ENCODE assay signal across 10 mouse cellular contexts in the genomic region with DNA sequence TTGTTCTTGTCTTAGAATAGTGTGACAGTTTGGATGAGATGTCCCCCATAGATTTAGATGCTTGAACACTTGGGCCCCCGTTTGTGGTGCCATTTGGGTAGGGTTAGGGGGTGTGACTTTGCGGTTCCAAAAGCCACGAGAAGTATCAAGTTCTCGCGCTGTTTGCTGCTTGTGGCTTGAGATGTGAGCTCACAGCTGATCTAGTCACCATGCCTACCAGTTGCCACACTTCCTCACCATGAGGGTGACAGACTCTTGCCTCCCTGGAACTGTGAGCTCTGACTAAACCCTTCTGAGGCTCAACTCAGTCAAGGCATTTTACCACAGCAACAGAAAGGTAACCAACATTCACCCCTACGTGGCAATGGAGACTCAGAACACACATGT.
DNase-seq lines count a peak whose midpoint lies in the region; ATAC-seq and TF ChIP-seq lines count a peak whose summit lies in the region.
"Had no signal": no experiment of that assay in that cellular context is flagged by ENCODE, and none has a peak within 500 bp of the region (broad histone marks: within the 10 kb centered on the region; RNA-seq: fewer than 3 reads in every experiment).

No protein-coding gene starts in this region.

- no peaks in the 10 kb centered on the region for H3K9me3 ChIP-seq in stomach, embryonic 15.5 days
- no peaks in the 10 kb centered on the region for H3K9me3 ChIP-seq in stomach, postnatal 0 days (ENCODE audit: control insufficient read depth, low read length)
- H3K9me3 ChIP-seq in intestine, embryonic 16.5 days (ENCODE audit: control insufficient read depth, low read length): no peaks in the 10 kb centered on the region
- H3K9me3 ChIP-seq: limb, embryonic 15.5 days had no signal

- H3K4me2 ChIP-seq in stomach, embryonic 15.5 days: no peak overlapping the region
- no peak overlapping the region for H3K4me2 ChIP-seq in stomach, postnatal 0 days (replicated peaks; ENCODE audit: low read depth)
- no peak overlapping the region for H3K4me2 ChIP-seq in intestine, embryonic 16.5 days (ENCODE audit: low read depth, low read length)
- H3K4me2 ChIP-seq: limb, embryonic 15.5 days had no signal

- DNase-seq in stomach, postnatal 0 days (ENCODE audit: low spot score): no peak
- peak; percentile 6 for DNase-seq in liver, adult 2 months (ENCODE audit: extremely low read depth, low read depth, low spot score)
- DNase-seq in adrenal gland, postnatal 4 days (ENCODE audit: low spot score in 2 of 2): no peak
- no peak for DNase-seq in cerebellum, postnatal 4 days (ENCODE audit: low spot score in 2 of 2)
- DNase-seq in gastrocnemius, adult 18-20 months (ENCODE audit: low spot score): no peak
- DNase-seq: kidney, postnatal 14 days had no signal

- no peak for TF ChIP-seq CTCF in stomach, postnatal 0 days (IDR thresholded peaks at IDR 0.05; ENCODE audit: low read depth)
- no peak for TF ChIP-seq CTCF in liver, adult 2 months (IDR thresholded peaks at IDR 0.05; ENCODE audit: low read depth, low read length)

- no peak for TF ChIP-seq POLR2A in liver, adult 2 months (IDR thresholded peaks at IDR 0.05; ENCODE audit: extremely low read depth, insufficient read depth, low read length)

- ATAC-seq in stomach, embryonic 15.5 days (ENCODE audit: insufficient read depth, low FRiP score, low read depth): peak; percentile 47; the same call in 1 of the 2 replicates
- ATAC-seq in stomach, postnatal 0 days (ENCODE audit: low FRiP score, low TSS enrichment): no peak
- peak; percentile 94 for ATAC-seq in monocyte, adult 5-6 weeks (replicated peaks; ENCODE audit: insufficient number of reproducible peaks, low FRiP score, low TSS enrichment, poor library complexity, severe bottlenecking)
- ATAC-seq in intestine, embryonic 16.5 days: no peak

- no peaks in the 10 kb centered on the region for H3K4me1 ChIP-seq in stomach, embryonic 15.5 days
- H3K4me1 ChIP-seq in stomach, postnatal 0 days (replicated peaks; ENCODE audit: control insufficient read depth, insufficient read depth): no peaks in the 10 kb centered on the region
- no peaks in the 10 kb centered on the region for H3K4me1 ChIP-seq in liver, adult 2 months (ENCODE audit: control insufficient read depth, insufficient read depth, low read length)
- 0 out of 2 replicates have a peak, but pooled peaks cover 3% of the 10 kb centered on the region for H3K4me1 ChIP-seq in intestine, embryonic 16.5 days (ENCODE audit: control insufficient read depth, insufficient read depth, low read length)

- no peak overlapping the region for H3K9ac ChIP-seq in stomach, embryonic 15.5 days
- H3K9ac ChIP-seq in stomach, postnatal 0 days (ENCODE audit: low read length): no peak overlapping the region
- H3K9ac ChIP-seq in liver, adult 2 months (ENCODE audit: low read depth, low read length): no peak overlapping the region
- H3K9ac ChIP-seq in intestine, embryonic 16.5 days (ENCODE audit: low read depth, low read length): no peak overlapping the region
- H3K9ac ChIP-seq: limb, embryonic 15.5 days had no signal

- H3K27ac ChIP-seq in stomach, embryonic 15.5 days: no peak overlapping the region
- H3K27ac ChIP-seq in stomach, postnatal 0 days (replicated peaks): no peak overlapping the region
- H3K27ac ChIP-seq in liver, adult 2 months (replicated peaks; ENCODE audit: insufficient read depth, low read depth, low read length): no peak overlapping the region
- no peak overlapping the region for H3K27ac ChIP-seq in intestine, embryonic 16.5 days (ENCODE audit: low read length)
- H3K27ac ChIP-seq: limb, embryonic 15.5 days had no signal

- H3K79me2 ChIP-seq in liver, adult 2 months (ENCODE audit: control insufficient read depth, insufficient read depth, low read length): no peaks in the 10 kb centered on the region

- H3K36me3 ChIP-seq in stomach, embryonic 15.5 days: no peaks in the 10 kb centered on the region
- H3K36me3 ChIP-seq in stomach, postnatal 0 days (ENCODE audit: control insufficient read depth, insufficient read depth, low read length): no peaks in the 10 kb centered on the region
- no peaks in the 10 kb centered on the region for H3K36me3 ChIP-seq in liver, adult 2 months (ENCODE audit: control insufficient read depth, insufficient read depth, low read length)
- no peaks in the 10 kb centered on the region for H3K36me3 ChIP-seq in intestine, embryonic 16.5 days (ENCODE audit: control insufficient read depth, insufficient read depth, low read length)
- H3K36me3 ChIP-seq: limb, embryonic 15.5 days had no signal

- TF ChIP-seq EP300 in stomach, postnatal 0 days (optimal IDR thresholded peaks at IDR 0.05): no peak

- no peaks in the 10 kb centered on the region for H3K27me3 ChIP-seq in stomach, embryonic 15.5 days (replicated peaks)
- no peaks in the 10 kb centered on the region for H3K27me3 ChIP-seq in stomach, postnatal 0 days (ENCODE audit: control insufficient read depth, insufficient read depth, low read length)
- H3K27me3 ChIP-seq in liver, adult 2 months (ENCODE audit: control insufficient read depth, insufficient read depth, low read length): no peaks in the 10 kb centered on the region
- H3K27me3 ChIP-seq in intestine, embryonic 16.5 days (replicated peaks; ENCODE audit: control insufficient read depth, insufficient read depth, low read length): no peaks in the 10 kb centered on the region
- H3K27me3 ChIP-seq: limb, embryonic 15.5 days had no signal

- 67% methylated on average over 6 of the region's 6 CpGs for WGBS in stomach, embryonic 15.5 days
- 72% methylated on average over 6 of the region's 6 CpGs for WGBS in stomach, postnatal 0 days
- 71% methylated on average over 6 of the region's 6 CpGs for WGBS in liver, adult 2 months
- 74% methylated on average over 6 of the region's 6 CpGs for WGBS in intestine, embryonic 16.5 days

- H3K4me3 ChIP-seq in stomach, embryonic 15.5 days (replicated peaks): no peak overlapping the region
- H3K4me3 ChIP-seq in stomach, postnatal 0 days (ENCODE audit: low read depth, low read length): no peak overlapping the region
- no peak overlapping the region for H3K4me3 ChIP-seq in liver, adult 2 months (ENCODE audit: insufficient read depth, low read depth, low read length)
- no peak overlapping the region for H3K4me3 ChIP-seq in intestine, embryonic 16.5 days (ENCODE audit: low read length)
- H3K4me3 ChIP-seq: limb, embryonic 15.5 days had no signal

Comparison
In these comparisons a context has a peak if more than half of its experiments do, and no peak if none do; other contexts are left out.
1. ATAC-seq: peak in stomach, embryonic 15.5 days (single experiment) and monocyte, adult 5-6 weeks (single experiment); none in stomach, postnatal 0 days (single experiment) and intestine, embryonic 16.5 days (single experiment).